ENCODE assay signal across 8 mouse cellular contexts in the genomic region with DNA sequence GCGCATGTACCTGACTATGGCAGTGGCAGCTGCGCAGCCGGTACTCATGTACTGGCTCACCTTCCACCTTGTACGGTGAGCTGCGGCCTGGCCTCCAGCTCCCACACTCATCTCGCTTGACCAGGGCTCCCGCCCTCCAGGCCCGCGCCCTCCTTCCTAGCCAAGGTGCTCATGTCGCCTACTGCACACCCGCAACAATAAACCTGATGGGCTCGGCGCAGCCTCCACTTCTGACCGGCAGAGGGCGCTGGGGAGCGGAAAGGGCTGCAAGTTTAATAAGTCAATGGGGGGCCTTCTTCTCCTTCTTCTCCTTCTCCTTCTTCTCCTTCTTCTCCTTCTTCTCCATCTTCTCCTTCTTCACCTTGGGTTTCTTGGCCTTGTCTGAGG. TPM values are rescaled to one million over a fixed set of nuclear protein-coding genes. Genes with fewer than 3 reads are reported as not detected.
DNase-seq lines count a peak whose midpoint lies in the region; ATAC-seq lines count a peak whose summit lies in the region.

No protein-coding gene starts in this region.

- no peak for ATAC-seq in cerebellum, adult (ENCODE audit: insufficient number of reproducible peaks, low FRiP score, low TSS enrichment)
- ATAC-seq in monocyte, adult 5-6 weeks (replicated peaks; ENCODE audit: insufficient number of reproducible peaks, low FRiP score, low TSS enrichment, poor library complexity, severe bottlenecking) = 0 out of 2 replicates have a peak, but pooled peaks have one; percentile 40

- DNase-seq in cerebellum, adult 11 months = peak; percentile 68
- DNase-seq in embryo, embryonic 11 days = peak; percentile 74
- peak; percentile 96 for DNase-seq in heart, adult 11 months
- DNase-seq in kidney, adult 11 months = peak; percentile 72
- DNase-seq in liver = peak; percentile 83
- peak; percentile 82 to 96 for DNase-seq in spleen, postnatal 4 days (ENCODE audit: low spot score in 2 of 2)

RNA-seq across cellular contexts. Expression of a gene that starts 1.0 kb away (rescaled TPM):
- total RNA-seq in monocyte, adult 5-6 weeks (2017) = 0.29 to 3.4 TPM in 2 of 3 replicates, not detected in the other

RNA-seq across cellular contexts. Expression of a gene that starts 9.2 kb away (rescaled TPM):
- 3.8 to 11.1 TPM (median 9.8 TPM) in 3 replicates for total RNA-seq in monocyte, adult 5-6 weeks (2017)

RNA-seq across cellular contexts. Expression of a gene that starts 15.0 kb away (rescaled TPM):
- total RNA-seq in monocyte, adult 5-6 weeks (2017) = 3.1 to 8.5 TPM (median 7.3 TPM) in 3 replicates

RNA-seq across cellular contexts. Expression of a gene that starts 33.5 kb away (rescaled TPM):
- 0.85 to 1.6 TPM in 2 of 3 replicates, not detected in the other for total RNA-seq in monocyte, adult 5-6 weeks (2017)

RNA-seq across cellular contexts. Expression of a gene that starts 34.4 kb away (rescaled TPM):
- 2.6 to 4.4 TPM (median 4.2 TPM) in 3 replicates for total RNA-seq in monocyte, adult 5-6 weeks (2017)
